Mouse (Mus musculus): ENCODE measurements at regions not wholly inside any gene's neighbourhood (a gene's known extent, or its start where the extent isn't known, plus 50 kb on each side); places are given as distances from the start of the nearest gene placed in this dataset.

DNA sequence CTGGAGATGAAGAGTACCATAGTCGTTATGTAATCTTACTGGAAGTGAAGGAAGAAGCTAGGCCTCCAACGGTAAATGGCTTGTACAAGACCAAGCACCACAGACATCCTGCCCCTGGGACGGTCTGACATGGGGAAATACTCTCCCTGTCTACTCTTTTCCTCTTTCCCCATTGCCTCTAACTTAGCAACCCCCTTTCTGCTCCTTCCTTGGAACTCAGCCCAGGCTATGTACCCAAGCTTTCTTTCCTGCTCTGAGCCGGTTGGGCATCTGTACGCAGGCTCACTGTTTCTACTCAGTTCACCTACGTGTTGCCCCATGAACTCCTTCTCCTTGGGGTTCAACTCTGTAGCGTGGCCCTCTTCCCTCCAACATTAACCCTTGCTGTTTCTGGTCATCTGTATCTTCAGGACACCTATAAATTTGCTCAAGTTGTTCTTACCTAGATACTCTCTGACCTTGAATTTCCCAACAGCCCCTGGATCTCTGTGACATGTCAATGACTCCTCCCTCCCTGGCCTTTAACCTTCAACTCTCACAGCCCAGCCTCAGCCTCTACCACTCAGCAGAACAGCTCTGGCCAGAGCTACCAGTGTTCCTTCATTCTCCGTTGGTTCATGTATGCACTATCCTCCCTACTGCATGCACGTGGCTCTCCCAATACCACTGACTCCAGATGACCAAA is 71.0 kb upstream of the Usp24 start:
- WGBS (ENCODE audit: insufficient replicate concordance): 71% methylated on average over 9 of the region's 9 CpGs
- Histone ChIP-seq H3K27ac (no peak overlapping the region), H3K4me3 (ENCODE audit: insufficient read depth in 1 of 2, low read depth in 2 of 2, low read length in 2 of 2) (no peak overlapping the region), H3K4me1 (replicated peaks; ENCODE audit: control insufficient read depth in 2 of 2, insufficient read depth in 2 of 2, low read length in 1 of 2) (peaks cover 25 to 26% of the 10 kb centered on the region in 2 experiments), H3K27me3 (ENCODE audit: control insufficient read depth, insufficient read depth, low read length) (no peaks in the 10 kb centered on the region), H3K36me3 (replicated peaks; ENCODE audit: control insufficient read depth, insufficient read depth, low read depth) (no peaks in the 10 kb centered on the region), H3K4me2 (ENCODE audit: low read depth) (no peak overlapping the region), H3K9me3 (ENCODE audit: control insufficient read depth, low read length) (peaks cover 4% of the 10 kb centered on the region; the same call in 1 of the 2 replicates), H3K9ac (replicated peaks) (no peak overlapping the region)
- TF ChIP-seq CTCF (IDR thresholded peaks at IDR 0.05; ENCODE audit: low read depth) (no peak), EP300 (IDR thresholded peaks at IDR 0.05; ENCODE audit: low read depth) (no peak)
- DNase-seq (ENCODE audit: low read depth in 3 of 3, low spot score in 3 of 3): no peak
- ATAC-seq (ENCODE audit: insufficient read depth): no peak

DNA sequence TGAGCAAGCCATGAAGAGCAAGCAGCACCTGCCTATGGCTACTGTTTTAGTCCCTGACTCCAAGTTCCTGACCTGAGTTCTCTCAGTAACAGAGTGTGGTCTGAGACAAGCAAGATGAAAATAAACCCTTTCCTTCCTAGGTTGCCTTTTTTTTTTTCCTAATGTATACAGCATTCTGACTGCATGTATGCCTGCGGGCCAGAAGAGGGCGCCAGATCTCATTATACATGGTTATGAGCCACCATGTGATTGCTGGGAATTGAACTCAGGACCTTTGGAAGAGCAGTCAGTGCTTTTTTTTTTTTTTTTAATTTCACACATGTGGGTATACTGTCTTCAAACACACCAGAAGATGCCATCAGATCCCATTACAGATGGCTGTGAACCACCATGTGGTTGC is 69.3 kb upstream of the Usp24 start:
- WGBS (ENCODE audit: insufficient replicate concordance): 80% methylated on average over 2 of the region's 2 CpGs
- TF ChIP-seq CTCF (IDR thresholded peaks at IDR 0.05; ENCODE audit: low read depth) (peak; percentile 51), EP300 (IDR thresholded peaks at IDR 0.05; ENCODE audit: low read depth) (no peak)
- ATAC-seq (ENCODE audit: insufficient read depth): no peak

DNA sequence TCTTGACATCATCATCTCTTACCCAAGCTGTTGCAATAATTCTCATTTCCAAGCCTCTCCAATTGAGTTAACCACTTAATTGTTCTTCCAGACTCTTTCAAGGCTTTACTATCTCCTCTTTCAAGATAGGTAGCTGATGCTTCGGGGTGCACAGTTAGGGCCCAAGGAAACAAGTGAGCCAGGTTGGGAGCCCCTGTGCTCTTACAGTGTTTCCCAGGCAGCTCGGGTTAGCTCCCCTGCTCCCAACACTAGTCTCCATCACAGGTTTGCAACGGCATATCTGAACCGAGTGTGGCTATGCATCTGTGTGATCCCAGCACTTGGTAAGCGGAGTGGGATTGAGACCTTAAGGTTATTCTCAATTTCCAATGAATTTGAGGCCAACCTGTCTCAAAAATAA is 68.6 kb upstream of the Usp24 start:
- Histone ChIP-seq H3K4me2 (ENCODE audit: low read depth) (peak overlapping the region; percentile 75; the same call in 1 of the 2 replicates), H3K4me1 (replicated peaks; ENCODE audit: control insufficient read depth in 2 of 2, insufficient read depth in 2 of 2, low read length in 1 of 2) (peaks cover 41 to 42% of the 10 kb centered on the region in 2 experiments), H3K27me3 (ENCODE audit: control insufficient read depth, insufficient read depth, low read length) (no peaks in the 10 kb centered on the region), H3K27ac (peak overlapping the region; percentile 100), H3K4me3 (ENCODE audit: insufficient read depth in 1 of 2, low read depth in 2 of 2, low read length in 2 of 2) (no peak overlapping the region), H3K9ac (replicated peaks) (peak overlapping the region; percentile 58), H3K9me3 (ENCODE audit: control insufficient read depth, low read length) (peaks cover 4% of the 10 kb centered on the region; the same call in 1 of the 2 replicates), H3K36me3 (replicated peaks; ENCODE audit: control insufficient read depth, insufficient read depth, low read depth) (no peaks in the 10 kb centered on the region)
- DNase-seq (ENCODE audit: low read depth in 3 of 3, low spot score in 3 of 3) (no peak), ATAC-seq (ENCODE audit: insufficient read depth) (no peak)
- WGBS (ENCODE audit: insufficient replicate concordance): 85% methylated on average over 5 of the region's 5 CpGs
- TF ChIP-seq CTCF (IDR thresholded peaks at IDR 0.05; ENCODE audit: low read depth) (no peak), EP300 (IDR thresholded peaks at IDR 0.05; ENCODE audit: low read depth) (no peak)

More for the DNA sequence above, 69.3 kb upstream of the Usp24 start:
- DNase-seq (ENCODE audit: low read depth in 3 of 3, low spot score in 3 of 3): no peak
- Histone ChIP-seq H3K4me1 (replicated peaks; ENCODE audit: control insufficient read depth in 2 of 2, insufficient read depth in 2 of 2, low read length in 1 of 2) (peaks cover 38 to 39% of the 10 kb centered on the region in 2 experiments), H3K27me3 (ENCODE audit: control insufficient read depth, insufficient read depth, low read length) (no peaks in the 10 kb centered on the region), H3K27ac (no peak overlapping the region), H3K9me3 (ENCODE audit: control insufficient read depth, low read length) (peaks cover 4% of the 10 kb centered on the region; the same call in 1 of the 2 replicates), H3K4me3 (ENCODE audit: insufficient read depth in 1 of 2, low read depth in 2 of 2, low read length in 2 of 2) (no peak overlapping the region), H3K4me2 (ENCODE audit: low read depth) (no peak overlapping the region), H3K36me3 (replicated peaks; ENCODE audit: control insufficient read depth, insufficient read depth, low read depth) (no peaks in the 10 kb centered on the region), H3K9ac (replicated peaks) (no peak overlapping the region)

- Histone ChIP-seq H3K4me2 (ENCODE audit: low read depth) (peak overlapping the region; percentile 75), H3K27ac (peak overlapping the region; percentile 100), H3K9me3 (ENCODE audit: control insufficient read depth, low read length) (peaks cover 4% of the 10 kb centered on the region; the same call in 1 of the 2 replicates), H3K4me1 (replicated peaks; ENCODE audit: control insufficient read depth in 2 of 2, insufficient read depth in 2 of 2, low read length in 1 of 2) (peaks cover 41 to 42% of the 10 kb centered on the region in 2 experiments), H3K36me3 (replicated peaks; ENCODE audit: control insufficient read depth, insufficient read depth, low read depth) (no peaks in the 10 kb centered on the region), H3K9ac (replicated peaks) (peak overlapping the region; percentile 77), H3K4me3 (ENCODE audit: insufficient read depth in 1 of 2, low read depth in 2 of 2, low read length in 2 of 2) (peak overlapping the region; percentile 26 to 41; a peak in 3 of 4 replicates), H3K27me3 (ENCODE audit: control insufficient read depth, insufficient read depth, low read length) (no peaks in the 10 kb centered on the region)
- DNase-seq (ENCODE audit: low read depth in 3 of 3, low spot score in 3 of 3): peak; percentile 86 to 88 (median 87)
- WGBS (ENCODE audit: insufficient replicate concordance): 16% methylated on average over 8 of the region's 8 CpGs
- ATAC-seq (ENCODE audit: insufficient read depth): peak; percentile 95
- peak; percentile 61 for TF ChIP-seq CTCF (IDR thresholded peaks at IDR 0.05; ENCODE audit: low read depth)
- peak; percentile 90 for TF ChIP-seq EP300 (IDR thresholded peaks at IDR 0.05; ENCODE audit: low read depth)
These were observed 67.7 kb upstream of the Usp24 start for GRCm38 (mm10) chr4:106248272-106248671.

DNA sequence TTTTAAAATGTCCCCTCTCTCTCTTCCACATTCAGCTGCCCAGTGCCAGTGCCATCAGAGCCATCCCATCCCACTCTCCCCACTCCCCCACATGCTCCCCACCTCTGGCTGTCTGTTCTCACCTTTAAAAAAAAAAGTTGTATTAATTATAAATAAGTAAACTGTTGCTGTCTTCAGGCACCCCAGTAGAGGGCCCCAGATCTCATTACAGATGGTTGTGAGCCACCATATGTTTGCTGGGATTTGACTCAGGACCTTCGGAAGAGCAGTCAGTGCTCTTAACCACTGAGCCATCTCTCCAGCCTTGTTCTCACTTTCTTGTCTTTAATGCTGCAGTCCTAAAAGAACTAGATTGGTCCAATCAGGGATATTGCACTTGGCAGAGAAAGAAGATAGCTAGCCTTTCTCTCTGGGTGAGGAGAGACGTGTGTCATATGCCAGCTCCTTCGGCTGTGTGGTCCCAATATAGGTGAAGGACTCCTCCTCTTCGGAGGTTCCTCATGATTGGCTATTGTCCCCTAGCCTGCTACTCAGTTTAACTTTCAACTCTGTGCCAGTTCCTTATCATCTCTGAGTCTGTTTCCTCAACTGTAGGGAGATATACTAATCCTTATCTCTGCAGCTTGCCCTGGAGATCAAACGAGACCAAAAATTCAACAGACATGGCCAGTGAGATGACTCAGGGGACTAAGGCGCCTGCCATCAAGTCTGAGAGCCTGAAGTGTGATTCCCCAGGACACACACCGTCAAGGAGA is 66.8 kb upstream of the Usp24 start:
- Histone ChIP-seq H3K27me3 (ENCODE audit: control insufficient read depth, insufficient read depth, low read length) (no peaks in the 10 kb centered on the region), H3K27ac (peak overlapping the region; percentile 100), H3K4me2 (ENCODE audit: low read depth) (peak overlapping the region; percentile 75), H3K36me3 (replicated peaks; ENCODE audit: control insufficient read depth, insufficient read depth, low read depth) (no peaks in the 10 kb centered on the region), H3K9me3 (ENCODE audit: control insufficient read depth, low read length) (peaks cover 4% of the 10 kb centered on the region; the same call in 1 of the 2 replicates), H3K9ac (replicated peaks) (peak overlapping the region; percentile 77), H3K4me3 (ENCODE audit: insufficient read depth in 1 of 2, low read depth in 2 of 2, low read length in 2 of 2) (peak overlapping the region; percentile 34 to 41; a peak in 3 of 4 replicates), H3K4me1 (replicated peaks; ENCODE audit: control insufficient read depth in 2 of 2, insufficient read depth in 2 of 2, low read length in 1 of 2) (peaks cover 41 to 42% of the 10 kb centered on the region in 2 experiments)
- ATAC-seq (ENCODE audit: insufficient read depth): peak; percentile 76
- TF ChIP-seq CTCF (IDR thresholded peaks at IDR 0.05; ENCODE audit: low read depth) (peak; percentile 69), EP300 (IDR thresholded peaks at IDR 0.05; ENCODE audit: low read depth) (peak; percentile 85)
- WGBS (ENCODE audit: insufficient replicate concordance): 6% methylated on average over 7 of the region's 7 CpGs
- DNase-seq (ENCODE audit: low read depth in 3 of 3, low spot score in 3 of 3): peak; percentile 57 to 60 (median 60)

Measured in liver, embryonic 14.5 days (tissue).